Mouse (Mus musculus): Measurements from ENCODE around the gene Mybbp1a.
"Not testable (repeated sequence)": the region's sequence is repeated elsewhere in the genome, so short reads cannot be mapped to it uniquely, and the experiment has no call there.

The Mybbp1a gene

DNA sequence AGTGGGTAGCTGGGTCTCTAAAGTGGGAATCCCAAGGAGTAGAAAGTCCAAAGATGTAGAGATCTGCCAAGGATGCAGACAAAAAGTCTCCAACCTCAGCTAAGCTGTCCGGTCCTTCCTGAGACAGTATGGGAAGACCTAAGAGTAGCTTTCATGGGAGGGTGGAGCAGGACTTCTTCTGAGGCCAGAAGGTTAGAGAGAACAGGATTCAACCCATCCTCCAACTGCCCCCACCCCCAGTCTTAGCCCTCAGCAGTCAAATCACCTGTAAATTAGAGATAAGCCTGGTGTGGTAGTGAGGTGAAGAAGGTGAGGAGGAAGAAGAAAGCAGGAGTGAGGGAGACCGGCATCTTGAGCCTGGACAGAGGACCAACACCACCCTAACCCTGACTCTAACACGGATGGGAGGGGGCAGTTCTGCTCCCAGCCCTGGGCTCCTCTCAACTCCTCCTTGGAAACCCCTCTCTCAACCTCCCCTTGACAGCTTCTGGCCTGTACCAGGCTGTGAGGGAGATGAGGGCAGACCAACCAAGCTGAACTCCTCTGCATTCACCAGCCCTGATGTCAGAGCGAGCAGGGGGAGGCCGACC is 27.5 kb upstream of the Mybbp1a start:
- no peak for DNase-seq

DNA sequence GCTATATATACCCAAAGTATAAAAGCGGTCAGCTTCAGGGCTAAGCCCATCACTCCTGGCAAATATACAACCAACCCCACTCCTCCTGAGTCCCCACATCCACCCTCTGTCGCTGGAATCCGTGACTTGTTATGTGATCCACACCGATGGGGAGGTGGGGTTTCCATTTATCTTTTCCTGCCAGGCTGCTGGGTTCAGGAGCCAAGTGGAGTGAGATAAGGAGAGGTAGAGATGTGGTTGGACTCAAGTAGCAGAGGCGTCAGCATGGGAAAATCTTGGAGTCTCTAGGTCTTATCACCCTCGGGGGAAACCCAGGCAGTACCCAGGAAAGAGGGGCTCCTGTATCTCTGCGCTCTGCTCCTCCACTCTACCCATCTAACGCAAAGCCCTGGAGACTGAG is 26.0 kb upstream of the Mybbp1a start:
- no peak for DNase-seq

DNA sequence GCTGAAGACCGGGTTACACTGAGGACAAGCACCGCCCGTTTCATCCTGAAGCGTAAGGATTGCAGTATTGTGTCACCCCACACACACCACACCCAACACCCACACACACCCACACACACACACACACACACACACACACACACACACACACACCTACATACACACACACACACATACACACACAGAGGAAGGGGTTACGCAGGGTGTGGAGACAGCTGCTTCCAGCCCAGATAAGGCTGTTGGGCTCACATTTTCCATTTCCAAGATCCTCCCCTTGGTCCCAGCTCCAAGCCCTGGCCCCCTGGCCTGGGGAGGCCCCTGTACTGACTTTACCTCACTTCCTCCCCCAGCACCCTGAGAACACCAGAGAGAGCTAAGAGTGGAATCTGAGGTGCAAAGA is 24.5 kb upstream of the Mybbp1a start:
- DNase-seq, result no peak

DNA sequence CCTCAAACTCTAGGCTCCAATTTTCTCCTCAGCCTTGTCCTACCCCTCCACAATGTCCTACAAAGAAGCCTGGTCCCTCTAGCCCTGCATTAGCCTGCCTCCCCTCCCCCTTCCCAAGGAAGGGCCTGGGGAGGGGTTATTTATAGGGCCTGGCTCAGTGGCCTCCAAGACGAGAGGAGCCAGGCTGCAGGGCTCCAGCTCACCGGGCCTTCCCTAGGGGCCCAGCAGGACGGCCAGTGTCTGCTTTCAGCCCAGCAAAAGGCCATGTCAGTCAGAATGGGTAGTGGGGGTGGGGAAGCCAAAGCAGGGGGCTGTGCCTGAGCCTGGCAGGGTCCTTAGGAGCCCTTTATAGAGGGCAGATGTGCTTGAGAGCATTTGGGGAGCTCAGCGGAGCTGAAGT is 23.8 kb upstream of the Mybbp1a start:
- DNase-seq, result no peak

DNA sequence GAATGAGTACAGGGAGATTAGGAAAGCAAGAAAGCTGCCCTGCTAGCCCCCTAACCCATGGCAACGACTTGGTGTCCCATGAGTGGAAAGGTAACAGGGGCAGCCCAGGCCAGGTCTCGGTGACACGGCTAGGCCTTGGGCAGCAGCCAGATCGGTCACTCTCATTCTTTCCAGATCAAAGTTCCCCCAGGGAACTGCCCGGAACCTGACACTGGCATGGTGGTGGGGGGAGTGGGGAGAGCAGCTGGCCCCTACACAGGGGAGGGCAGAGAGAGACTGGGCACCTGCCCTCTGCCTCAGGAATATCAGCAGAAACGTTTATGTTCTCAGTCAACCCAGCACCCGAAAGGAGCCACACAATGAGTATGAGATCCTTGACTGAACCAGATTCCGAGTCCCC is 22.9 kb upstream of the Mybbp1a start:
- DNase-seq, result peak; percentile 66 to 69

DNA sequence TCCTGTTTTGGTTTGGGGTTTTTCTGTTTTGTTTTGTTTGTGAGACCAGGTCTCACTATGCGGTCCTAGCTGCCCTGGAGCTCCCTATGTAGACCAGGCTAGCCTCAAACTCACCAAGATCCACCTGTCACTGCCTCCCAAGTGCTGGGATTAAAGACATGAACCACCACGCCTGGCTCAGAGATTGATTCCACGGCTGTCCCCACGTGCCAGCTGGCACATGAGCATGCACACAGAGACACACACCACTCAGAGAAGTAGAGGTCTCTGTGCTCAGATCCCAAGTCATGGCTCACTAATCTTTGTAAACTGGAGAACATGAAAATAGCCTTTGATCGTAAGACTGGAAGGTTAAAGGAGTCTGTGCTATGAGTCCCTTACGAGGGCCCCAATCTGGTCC is 22.1 kb upstream of the Mybbp1a start:
- no peak for DNase-seq

DNA sequence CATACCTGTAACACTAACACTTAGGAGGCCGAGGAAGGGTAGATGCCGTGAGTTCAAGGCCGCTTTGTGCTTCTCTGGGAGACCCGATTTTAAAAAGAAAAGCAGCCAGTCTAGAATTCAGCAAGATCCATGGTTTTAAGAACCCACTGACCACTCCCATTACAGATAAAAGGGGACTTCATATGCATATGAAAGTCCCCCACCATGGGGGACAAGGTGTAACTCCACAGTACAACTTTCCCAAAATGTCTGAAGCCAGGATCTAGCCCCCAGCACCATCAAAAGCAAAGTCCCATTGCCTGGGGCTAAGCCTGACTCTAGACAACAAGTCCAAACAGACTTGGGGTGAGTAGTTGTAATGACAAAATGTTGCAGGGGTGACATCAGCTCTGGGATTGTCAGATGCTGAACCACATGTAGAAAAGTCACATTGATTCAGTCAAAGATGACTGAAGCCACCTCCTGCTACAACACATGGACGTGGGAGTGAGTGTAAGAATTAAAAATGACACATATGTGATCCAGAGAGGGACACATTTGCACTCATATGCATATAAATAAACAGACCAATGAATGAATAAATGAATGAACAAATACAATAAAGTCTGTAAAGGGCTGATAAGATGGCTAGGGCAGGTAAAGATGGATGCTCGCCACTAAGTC is 20.6 kb upstream of the Mybbp1a start:
- no peak for DNase-seq

DNA sequence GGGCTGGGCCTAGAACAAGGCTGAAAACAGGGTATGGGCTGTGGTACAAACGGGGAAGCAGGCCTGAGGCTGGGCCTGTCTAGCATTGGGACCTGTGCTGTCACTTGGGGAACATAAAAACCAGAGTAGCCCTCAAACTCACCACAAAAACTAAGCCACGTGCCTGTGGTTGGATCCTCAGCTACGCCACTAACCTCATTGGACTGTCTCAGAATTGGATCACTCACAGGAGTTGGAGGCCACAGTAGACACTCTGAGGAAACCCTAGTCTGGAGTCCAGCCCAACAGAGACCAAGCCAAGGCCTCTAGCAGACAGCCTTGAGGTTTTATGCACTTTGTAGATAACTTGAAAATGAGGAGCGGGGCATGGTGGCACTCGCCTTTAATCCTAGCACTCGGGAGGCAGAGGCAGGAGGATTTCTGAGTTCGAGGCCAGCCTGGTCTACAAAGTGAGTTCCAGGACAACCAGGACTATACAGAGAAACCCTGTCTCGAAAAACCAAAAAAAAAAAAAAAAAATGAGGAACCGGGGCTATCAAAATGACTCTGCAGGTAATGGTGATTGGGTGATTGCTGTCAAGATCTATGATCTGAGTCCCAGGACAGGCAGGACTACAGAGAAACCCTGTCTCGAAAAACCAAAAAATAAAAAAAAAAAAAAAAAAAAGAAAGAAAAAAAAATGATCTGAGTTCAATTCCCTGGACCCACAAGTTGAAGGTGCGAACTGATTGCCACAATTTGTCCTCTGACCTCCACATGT is 19.5 kb upstream of the Mybbp1a start:
- no peak for DNase-seq

DNA sequence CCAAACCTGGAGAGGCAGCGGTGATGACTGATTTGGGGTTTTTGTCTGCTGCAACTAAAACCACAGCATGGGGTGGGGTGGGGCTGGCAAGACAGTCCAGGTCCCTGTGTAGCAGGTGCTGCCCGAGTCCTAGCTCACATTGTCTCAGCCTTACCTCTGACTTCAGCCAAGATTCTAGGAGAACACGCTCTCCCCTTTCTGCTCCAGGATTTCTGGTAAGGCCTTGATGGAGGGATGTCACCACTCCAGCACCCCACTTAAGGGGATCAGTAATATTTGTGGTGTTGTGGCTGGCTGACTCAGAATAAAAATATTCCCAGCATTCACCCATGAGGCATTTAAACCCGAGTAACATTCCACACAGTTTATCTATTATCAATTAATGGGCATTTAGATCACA is 17.5 kb upstream of the Mybbp1a start:
- DNase-seq, result no peak

DNA sequence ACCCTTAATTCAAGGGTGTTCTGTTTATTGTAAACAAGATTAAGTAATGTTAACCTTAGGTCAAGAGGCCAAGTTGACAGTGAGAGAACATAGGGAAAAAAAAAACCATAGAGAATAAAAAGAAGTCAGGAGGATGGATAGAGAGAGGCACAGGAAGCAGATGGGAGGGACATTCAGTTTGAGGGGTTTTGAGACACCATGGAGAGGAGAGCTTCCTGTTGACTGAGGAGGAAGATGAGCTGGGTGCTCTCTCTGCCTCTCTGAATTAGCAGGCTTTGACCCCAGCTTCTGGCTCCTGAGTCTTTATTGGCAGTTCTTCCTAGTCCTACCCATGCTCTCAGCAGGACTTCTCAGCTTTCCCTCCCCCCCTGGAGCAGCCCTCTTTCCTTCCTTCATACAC is 16.0 kb upstream of the Mybbp1a start:
- DNase-seq, result no peak

DNA sequence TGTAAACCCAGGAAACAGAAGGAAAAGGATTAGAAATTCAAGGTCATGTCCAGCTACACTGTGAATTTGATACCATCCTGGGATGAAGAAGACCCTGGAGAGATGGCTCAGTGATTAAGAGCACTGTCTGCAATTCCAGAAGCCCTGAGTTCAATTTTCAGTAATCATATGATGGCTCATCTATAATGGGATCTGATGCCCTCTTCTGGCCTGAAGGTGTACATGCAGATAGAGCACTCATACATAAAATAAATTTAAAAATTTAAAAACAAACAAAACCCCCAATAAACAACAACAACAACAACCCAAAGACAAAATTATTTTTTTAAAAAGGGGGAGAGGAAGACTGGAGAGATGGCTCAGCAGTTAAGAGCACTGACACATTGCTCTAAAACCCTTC is 14.3 kb upstream of the Mybbp1a start:
- DNase-seq, result no peak

DNA sequence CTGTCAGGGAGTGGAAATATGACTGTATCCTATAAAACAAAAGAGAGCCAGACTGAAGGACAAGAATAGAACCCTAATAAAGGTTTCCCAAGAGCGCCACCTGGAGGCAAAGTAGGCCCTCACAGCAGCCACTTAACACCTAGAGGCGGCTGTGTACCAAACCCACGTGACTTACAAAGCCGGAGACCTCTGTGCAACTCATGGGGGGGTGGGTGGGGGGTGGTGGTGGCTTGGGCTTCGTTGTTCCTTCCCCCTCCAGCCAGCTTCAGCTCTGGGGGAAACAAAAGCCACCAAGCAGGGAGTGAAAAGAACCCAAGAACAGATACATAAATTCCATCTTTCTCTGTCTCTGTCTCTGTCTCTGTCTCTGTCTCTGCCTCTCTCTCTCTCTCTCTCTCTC is 12.5 kb upstream of the Mybbp1a start:
- DNase-seq, result peak; percentile 85 to 92

DNA sequence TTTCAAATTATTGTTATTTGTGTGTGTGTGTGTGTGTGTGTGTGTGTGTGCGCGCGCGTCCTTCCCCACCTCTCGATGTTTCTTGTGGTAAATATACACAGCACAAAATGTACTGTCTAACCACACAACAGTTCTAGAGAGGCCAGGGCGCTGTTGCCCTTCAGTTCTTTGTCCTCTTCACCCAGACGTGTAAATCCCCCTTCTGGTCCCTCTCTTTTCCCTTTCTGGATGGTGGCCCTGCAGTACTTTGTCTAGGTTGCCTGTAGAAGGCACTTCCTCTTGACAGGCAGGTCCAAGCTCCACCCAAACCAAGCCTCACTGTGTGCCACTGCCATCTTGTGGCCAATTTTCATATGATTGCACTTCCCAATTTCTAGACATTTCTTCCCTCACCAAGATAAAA is 11.9 kb upstream of the Mybbp1a start:
- peak; percentile 81 to 87 for DNase-seq

DNA sequence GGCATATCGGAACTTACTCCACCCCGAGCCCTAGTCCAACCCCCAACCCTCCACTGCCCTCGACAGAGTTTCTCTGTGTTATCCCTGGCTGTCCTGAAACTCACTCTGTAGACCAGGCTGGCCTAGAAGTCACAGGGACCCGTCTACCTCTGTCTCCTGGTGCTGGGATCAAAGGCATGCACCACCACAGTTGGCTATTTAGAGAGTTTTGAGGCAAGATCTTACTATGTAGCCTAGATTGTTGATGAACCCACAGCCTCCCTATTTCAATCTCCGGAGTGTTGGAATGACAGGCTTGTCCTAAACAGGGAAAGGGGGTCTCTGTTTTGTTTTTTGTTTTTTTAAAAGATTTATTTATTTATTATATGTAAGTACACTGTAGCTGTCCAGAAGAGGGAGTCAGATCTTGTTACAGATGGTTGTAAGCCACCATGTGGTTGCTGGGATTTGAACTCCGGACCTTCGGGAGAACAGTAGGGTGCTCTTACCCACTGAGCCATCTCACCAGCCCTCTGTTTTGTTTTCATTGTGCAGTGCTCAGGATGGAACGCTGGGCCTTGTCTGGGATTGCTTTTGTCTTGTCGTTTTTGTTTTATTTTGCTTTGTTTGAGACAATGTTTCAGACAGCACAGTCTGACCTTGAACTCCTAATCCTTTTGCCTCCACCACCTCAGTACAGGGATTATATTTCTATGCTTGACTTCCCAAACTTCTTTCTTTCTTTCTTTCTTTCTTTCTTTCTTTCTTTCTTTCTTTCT is 10.7 kb upstream of the Mybbp1a start:
- not testable (repeated sequence) for DNase-seq

DNA sequence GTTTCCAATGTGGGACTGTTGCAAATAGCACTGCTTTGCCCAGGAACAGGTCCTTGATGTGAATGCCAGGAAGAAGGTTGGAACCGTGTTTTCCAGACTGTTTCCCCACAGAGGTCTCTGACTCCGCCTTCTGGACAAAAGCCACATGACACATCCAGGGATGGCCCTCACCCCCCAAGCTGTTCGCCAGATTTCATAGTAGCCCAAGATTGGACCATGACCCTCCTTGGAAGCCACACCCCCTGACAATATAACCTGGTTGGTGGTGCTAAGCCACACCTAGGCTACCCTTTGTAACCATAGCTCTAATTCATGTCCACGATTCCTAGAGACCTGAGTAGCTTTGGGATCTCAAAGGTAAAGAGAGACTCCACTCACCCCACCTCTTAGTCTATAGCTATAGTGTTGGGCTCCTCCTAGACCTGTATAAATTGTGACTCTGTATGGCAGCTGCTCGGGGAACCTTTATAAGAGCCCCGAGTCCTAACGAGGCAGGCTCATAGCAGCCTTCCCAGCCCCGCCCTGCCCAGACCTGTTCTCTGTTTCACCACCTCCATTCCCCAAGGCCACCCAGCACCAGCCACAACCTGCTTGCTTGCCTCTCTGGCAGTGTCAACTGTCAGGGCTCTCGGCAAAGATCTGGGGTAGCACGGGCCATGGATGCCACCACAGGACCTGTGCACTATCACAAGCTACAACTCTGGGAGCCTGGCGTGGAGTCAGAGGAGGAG is 6.0 kb upstream of the Mybbp1a start, which contains the start of gene Ggt6:
Gene Ggt6 (plus strand): TSS at position 564 of the 731 bp plus-strand sequence.
- peak; percentile 90 to 91 for DNase-seq

DNA sequence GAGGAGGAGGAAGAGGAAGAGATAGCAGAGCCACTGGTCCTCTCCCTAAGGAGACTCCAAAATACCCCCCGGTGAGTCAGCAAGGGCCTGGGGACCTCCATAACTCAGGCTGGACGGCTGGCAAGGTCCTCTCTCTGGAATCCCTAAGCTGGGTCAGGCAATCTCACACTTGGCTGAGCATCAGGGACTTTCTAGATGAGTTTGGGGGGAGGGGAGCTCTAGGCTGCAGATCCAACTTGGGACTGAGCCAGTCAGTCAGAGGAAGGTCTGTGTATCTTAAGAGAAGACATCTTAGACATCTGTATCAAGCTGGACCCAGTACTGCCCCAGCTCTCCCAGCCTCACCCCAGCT is 5.5 kb upstream of the Mybbp1a start:
- DNase-seq, result peak; percentile 78 to 86

DNA sequence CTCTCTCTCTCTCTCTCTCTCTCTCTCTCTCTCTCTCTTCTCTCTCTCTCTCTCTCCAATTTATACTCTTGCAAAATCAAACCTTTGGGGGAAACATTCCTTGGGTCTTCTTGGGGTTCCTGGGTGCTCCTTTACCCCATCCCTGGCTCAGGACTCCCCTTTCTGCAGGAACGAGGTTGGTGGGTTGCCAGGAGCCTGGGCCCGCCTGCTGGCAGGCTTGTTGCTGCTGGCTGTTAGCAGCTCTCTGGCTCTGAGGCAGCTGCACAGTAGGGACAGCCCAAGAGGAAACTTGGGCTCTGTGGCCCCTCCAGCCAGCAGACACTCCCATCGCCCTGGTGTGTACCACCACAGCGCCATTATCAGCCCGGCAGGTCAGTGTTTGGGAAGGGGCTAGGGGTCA is 4.9 kb upstream of the Mybbp1a start:
- peak; percentile 40 to 49 for DNase-seq

DNA sequence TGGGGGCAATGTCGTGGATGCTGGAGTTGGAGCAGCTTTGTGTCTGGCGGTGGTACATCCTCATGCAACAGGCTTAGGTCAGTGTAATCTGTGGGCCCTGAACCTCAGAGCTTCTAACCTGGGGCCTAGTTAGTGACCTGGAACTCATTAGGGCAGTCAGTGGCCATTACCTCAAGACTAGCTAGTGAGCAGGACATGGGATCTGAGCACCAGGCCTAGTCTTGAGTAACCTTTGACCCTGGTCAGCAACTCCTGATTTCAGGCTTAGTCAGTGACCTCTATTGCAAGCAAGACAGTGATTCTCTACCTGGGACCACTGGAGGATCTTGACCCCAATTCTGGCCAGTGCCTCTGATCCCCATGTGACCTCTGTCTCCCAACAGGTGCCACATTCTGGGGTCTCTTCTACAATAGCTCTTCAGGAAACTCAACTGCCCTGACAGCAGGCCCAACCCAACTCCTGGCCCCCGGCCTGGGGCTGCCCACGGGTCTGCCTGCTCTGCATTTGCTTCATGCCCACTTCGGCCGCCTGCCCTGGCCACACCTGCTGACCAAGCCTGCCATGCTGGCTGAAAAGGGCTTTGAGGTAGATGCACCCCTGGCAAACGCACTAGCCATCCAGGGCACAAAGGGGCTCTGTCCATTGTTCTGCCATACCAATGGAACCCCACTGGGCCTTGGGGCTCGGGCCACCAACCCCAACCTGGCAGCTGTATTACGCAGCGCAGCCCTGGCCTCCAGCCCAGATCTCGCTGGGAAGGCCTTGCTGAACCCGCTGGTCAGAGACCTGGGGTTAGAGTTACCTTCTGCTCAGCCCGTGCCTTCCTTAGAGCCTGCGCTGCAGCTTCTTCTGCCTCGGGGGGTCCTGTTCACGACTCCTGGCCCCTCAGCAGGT is 4.2 kb upstream of the Mybbp1a start:
- DNase-seq, result peak; percentile 61 to 68

DNA sequence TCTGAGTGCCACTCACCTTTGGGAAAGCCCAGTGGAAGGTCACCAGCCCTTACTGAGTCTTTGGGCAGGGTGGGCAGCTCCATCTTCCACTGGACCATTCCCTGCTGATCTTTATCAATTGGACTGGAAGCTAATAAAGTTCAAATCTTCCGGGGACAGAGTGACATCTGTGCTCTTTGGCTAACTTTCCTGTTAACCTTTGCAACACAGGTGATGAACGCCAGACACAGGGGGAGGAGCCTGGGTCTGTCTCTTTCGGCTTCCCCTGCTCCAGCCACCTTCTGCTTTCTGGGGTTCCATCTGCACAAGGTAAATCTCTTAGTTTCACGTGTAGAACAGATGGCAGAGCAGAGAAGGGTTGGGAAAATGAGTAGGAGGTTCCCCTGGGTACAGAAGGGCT is 2.7 kb upstream of the Mybbp1a start:
- no peak for DNase-seq

DNA sequence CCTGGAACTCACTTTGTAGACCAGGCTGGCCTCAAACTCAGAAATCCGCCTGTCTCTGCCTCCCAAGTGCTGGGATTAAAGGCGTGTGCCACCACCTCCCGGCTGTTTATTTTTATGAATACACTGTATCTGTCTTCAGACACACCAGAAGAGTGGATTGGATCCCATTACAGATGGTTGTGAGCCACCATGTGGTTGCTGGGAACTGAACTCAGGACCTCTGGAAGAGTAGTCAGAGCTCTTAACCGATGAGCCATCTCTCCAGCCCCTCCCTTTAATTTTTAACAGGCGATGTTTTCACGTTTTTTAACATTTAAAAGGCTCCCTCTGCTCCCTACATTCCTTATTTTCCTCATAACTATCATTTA is 574 bp upstream of the Mybbp1a start:
- DNase-seq, result not testable (repeated sequence)

DNA sequence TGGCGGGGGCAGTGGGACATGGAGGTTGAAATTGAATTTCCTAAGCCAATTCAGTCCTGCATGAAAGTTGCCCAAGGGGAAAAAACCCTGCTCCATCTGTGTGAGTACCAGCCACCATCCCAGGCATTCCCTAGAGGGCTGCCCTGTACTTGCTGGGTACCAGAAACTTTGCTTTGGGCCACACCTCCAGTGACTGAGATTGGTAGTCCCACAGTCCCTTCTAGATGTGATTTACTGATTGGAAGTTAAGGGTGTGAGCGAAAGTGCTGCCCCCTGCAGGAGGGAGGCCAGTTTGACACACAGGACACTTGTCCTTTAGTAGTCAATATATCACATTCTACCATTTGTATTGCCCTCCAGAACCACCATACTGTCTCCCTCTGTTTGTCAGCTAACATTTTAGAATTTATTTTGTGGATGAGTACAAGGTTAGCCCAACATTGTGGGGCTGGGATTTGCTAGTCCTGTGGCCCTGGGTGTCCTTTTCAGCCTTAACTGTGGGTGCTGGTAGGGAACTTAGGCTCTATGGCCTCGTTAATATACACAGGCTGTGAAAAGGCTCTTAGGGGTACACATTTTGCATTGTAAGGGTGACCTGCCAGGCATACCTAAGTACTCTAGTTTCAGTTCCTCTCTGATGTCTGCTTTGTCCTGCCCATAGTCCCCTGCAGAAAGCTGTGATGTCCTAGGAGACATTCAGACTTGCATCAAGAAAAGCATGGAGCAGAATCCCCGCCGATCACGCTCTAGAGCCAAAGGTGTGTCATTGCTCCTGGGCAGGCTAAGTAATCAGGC is 5.4 kb downstream of the Mybbp1a start:
- peak in 1 of 2 experiments; percentile 65 for DNase-seq

All from kidney, adult 8-10 months (tissue).